In the genomic region with DNA sequence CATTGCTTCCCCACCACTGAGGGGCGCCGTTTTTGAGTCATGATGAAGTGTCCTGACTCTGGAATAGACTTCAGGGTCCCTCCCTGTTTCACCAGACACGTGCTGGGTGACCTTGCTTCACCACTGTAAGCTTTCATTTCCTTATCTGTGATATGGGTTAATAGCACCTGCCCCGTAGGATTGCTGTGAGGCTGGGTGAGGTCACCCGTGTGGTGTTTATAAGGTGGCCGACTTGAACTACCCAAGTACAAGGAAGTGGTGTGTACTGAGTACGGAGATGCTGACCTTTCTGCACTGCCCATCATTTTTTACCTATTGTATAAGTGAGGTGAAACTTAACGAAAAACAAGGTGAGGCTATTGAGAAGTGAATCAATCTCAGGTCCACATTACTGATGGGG, we compare ENCODE assay signal across 25 mouse cellular contexts. TPM values are rescaled to one million over a fixed set of nuclear protein-coding genes. Genes with fewer than 3 reads are reported as not detected.
A peak's percentile ranks its signal among the peaks of the same experiment; 100 is the strongest.
DNase-seq lines count a peak whose midpoint lies in the region; ATAC-seq and TF ChIP-seq lines count a peak whose summit lies in the region.
"Had no signal": no experiment of that assay in that cellular context is flagged by ENCODE, and none has a peak within 500 bp of the region (broad histone marks: within the 10 kb centered on the region; RNA-seq: fewer than 3 reads in every experiment).

No protein-coding gene starts in this region.

- no peak overlapping the region for H3K9ac ChIP-seq in intestine, embryonic 14.5 days (ENCODE audit: low read length)
- no peak overlapping the region for H3K9ac ChIP-seq in intestine, embryonic 16.5 days (ENCODE audit: low read depth, low read length)
- no peak overlapping the region for H3K9ac ChIP-seq in stomach, postnatal 0 days (ENCODE audit: low read length)
- H3K9ac ChIP-seq: embryonic facial prominence, embryonic 13.5 days; embryonic facial prominence, embryonic 15.5 days; forebrain, embryonic 12.5 days had no signal

- no peak for DNase-seq in intestine, embryonic 14.5 days (ENCODE audit: low spot score)
- DNase-seq in large intestine, adult 2 months (ENCODE audit: low read depth, low spot score) = peak; percentile 32
- no peak for DNase-seq in stomach, postnatal 0 days (ENCODE audit: low spot score)
- DNase-seq in adrenal gland, postnatal 36 days = no peak
- no peak for DNase-seq in lung, adult 2 months
- DNase-seq: adrenal gland, adult 8-10 months; adrenal gland, postnatal 14 days; B cell, adult 2 months; cerebellum, adult 11 months; cerebellum, adult 18-20 months; cerebellum, adult 8-10 months; cerebellum, adult 9-11 months; cerebellum, postnatal 14 days; cerebellum, postnatal 36 days; embryo, embryonic 11 days had no signal

- 0 out of 2 replicates have a peak, but pooled peaks have one; percentile 19 for ATAC-seq in intestine, embryonic 14.5 days (replicated peaks; ENCODE audit: low FRiP score, low TSS enrichment, low read depth)
- peak; percentile 91 for ATAC-seq in intestine, embryonic 16.5 days
- ATAC-seq in stomach, postnatal 0 days (ENCODE audit: low FRiP score, low TSS enrichment) = 0 out of 2 replicates have a peak, but pooled peaks have one; percentile 65
- no peak for ATAC-seq in CD4-positive, CD25-positive, alpha-beta regulatory T cell, adult 4 months
- no peak for ATAC-seq in megakaryocyte-erythroid progenitor cell, adult 5-6 weeks (replicated peaks; ENCODE audit: low FRiP score, low TSS enrichment, poor library complexity, severe bottlenecking)
- ATAC-seq: forebrain, embryonic 14.5 days; forebrain, embryonic 16.5 days had no signal

- TF ChIP-seq CTCF in stomach, postnatal 0 days (IDR thresholded peaks at IDR 0.05; ENCODE audit: low read depth) = 0 out of 2 replicates have a peak, but pooled peaks have one; percentile 1
- TF ChIP-seq CTCF in lung, adult 2 months (IDR thresholded peaks at IDR 0.05; ENCODE audit: insufficient read depth, low read length) = no peak

- TF ChIP-seq POLR2A in lung, adult 2 months (IDR thresholded peaks at IDR 0.05; ENCODE audit: borderline replicate concordance, extremely low read depth, low read depth, low read length) = no peak

- H3K27me3 ChIP-seq in intestine, embryonic 14.5 days (replicated peaks; ENCODE audit: control insufficient read depth, insufficient read depth, low read length) = no peaks in the 10 kb centered on the region
- H3K27me3 ChIP-seq in intestine, embryonic 16.5 days (replicated peaks; ENCODE audit: control insufficient read depth, insufficient read depth, low read length) = no peaks in the 10 kb centered on the region
- no peaks in the 10 kb centered on the region for H3K27me3 ChIP-seq in stomach, postnatal 0 days (ENCODE audit: control insufficient read depth, insufficient read depth, low read length)
- H3K27me3 ChIP-seq: embryonic facial prominence, embryonic 13.5 days; embryonic facial prominence, embryonic 15.5 days; forebrain, embryonic 12.5 days had no signal

- H3K9me3 ChIP-seq in intestine, embryonic 14.5 days (ENCODE audit: control insufficient read depth, low read length) = no peaks in the 10 kb centered on the region
- no peaks in the 10 kb centered on the region for H3K9me3 ChIP-seq in intestine, embryonic 16.5 days (ENCODE audit: control insufficient read depth, low read length)
- no peaks in the 10 kb centered on the region for H3K9me3 ChIP-seq in stomach, postnatal 0 days (ENCODE audit: control insufficient read depth, low read length)
- H3K9me3 ChIP-seq: embryonic facial prominence, embryonic 13.5 days; embryonic facial prominence, embryonic 15.5 days; forebrain, embryonic 12.5 days had no signal

- no peak for TF ChIP-seq EP300 in stomach, postnatal 0 days (optimal IDR thresholded peaks at IDR 0.05)

- H3K4me2 ChIP-seq in intestine, embryonic 14.5 days (ENCODE audit: low read length) = no peak overlapping the region
- H3K4me2 ChIP-seq in intestine, embryonic 16.5 days (ENCODE audit: low read depth, low read length) = no peak overlapping the region
- no peak overlapping the region for H3K4me2 ChIP-seq in stomach, postnatal 0 days (replicated peaks; ENCODE audit: low read depth)
- H3K4me2 ChIP-seq: embryonic facial prominence, embryonic 13.5 days; embryonic facial prominence, embryonic 15.5 days; forebrain, embryonic 12.5 days had no signal

- H3K36me3 ChIP-seq in intestine, embryonic 14.5 days (ENCODE audit: control insufficient read depth, insufficient read depth, low read length) = peaks cover 47% of the 10 kb centered on the region
- H3K36me3 ChIP-seq in intestine, embryonic 16.5 days (ENCODE audit: control insufficient read depth, insufficient read depth, low read length) = no peaks in the 10 kb centered on the region
- H3K36me3 ChIP-seq in stomach, postnatal 0 days (ENCODE audit: control insufficient read depth, insufficient read depth, low read length) = 0 out of 2 replicates have a peak, but pooled peaks cover 6% of the 10 kb centered on the region

- 79% methylated on average over 8 of the region's 8 CpGs for WGBS in intestine, embryonic 14.5 days
- 65% methylated on average over 8 of the region's 8 CpGs for WGBS in intestine, embryonic 16.5 days
- 45% methylated on average over 8 of the region's 8 CpGs for WGBS in large intestine, adult 2 months
- 71% methylated on average over 8 of the region's 8 CpGs for WGBS in stomach, postnatal 0 days
- 77% methylated on average over 8 of the region's 8 CpGs for WGBS in lung, adult 2 months

- no peak overlapping the region for H3K4me3 ChIP-seq in intestine, embryonic 14.5 days (ENCODE audit: low read depth, low read length)
- no peak overlapping the region for H3K4me3 ChIP-seq in intestine, embryonic 16.5 days (ENCODE audit: low read length)
- no peak overlapping the region for H3K4me3 ChIP-seq in stomach, postnatal 0 days (ENCODE audit: low read depth, low read length)
- no peak overlapping the region for H3K4me3 ChIP-seq in lung, adult 2 months (replicated peaks; ENCODE audit: extremely low read depth, low read depth, low read length)
- H3K4me3 ChIP-seq: embryonic facial prominence, embryonic 13.5 days; embryonic facial prominence, embryonic 15.5 days; erythroblast, embryonic 14.5 days; forebrain, embryonic 10.5 days; forebrain, embryonic 12.5 days had no signal

- H3K4me1 ChIP-seq in intestine, embryonic 14.5 days (replicated peaks; ENCODE audit: control insufficient read depth, insufficient read depth, low read length) = no peaks in the 10 kb centered on the region
- H3K4me1 ChIP-seq in intestine, embryonic 16.5 days (ENCODE audit: control insufficient read depth, insufficient read depth, low read length) = no peaks in the 10 kb centered on the region
- no peaks in the 10 kb centered on the region for H3K4me1 ChIP-seq in stomach, postnatal 0 days (replicated peaks; ENCODE audit: control insufficient read depth, insufficient read depth)
- H3K4me1 ChIP-seq in lung, adult 2 months (ENCODE audit: control insufficient read depth, insufficient read depth, low read length) = no peaks in the 10 kb centered on the region
- H3K4me1 ChIP-seq: embryonic facial prominence, embryonic 13.5 days had no signal

- H3K27ac ChIP-seq in intestine, embryonic 14.5 days (ENCODE audit: low read depth) = no peak overlapping the region
- H3K27ac ChIP-seq in intestine, embryonic 16.5 days (ENCODE audit: low read length) = no peak overlapping the region
- no peak overlapping the region for H3K27ac ChIP-seq in stomach, postnatal 0 days (replicated peaks)
- H3K27ac ChIP-seq: embryonic facial prominence, embryonic 13.5 days; embryonic facial prominence, embryonic 15.5 days; forebrain, embryonic 10.5 days; forebrain, embryonic 12.5 days had no signal

RNA-seq across cellular contexts. Expression of a gene that starts 9.0 kb away (rescaled TPM):
- 17.8 and 18.1 TPM in 2 replicates for polyA plus RNA-seq in intestine, embryonic 14.5 days (2014; fragmentation: Nextera tagmentation; extraction: Ambion mirVana)
- polyA plus RNA-seq in intestine, embryonic 16.5 days (2015; fragmentation: Nextera tagmentation; extraction: Ambion mirVana) = 12.3 and 12.7 TPM in 2 replicates
- 15.6 and 18.9 TPM in 2 replicates for polyA plus RNA-seq in large intestine, adult 2 months (2012; rRNA removed)
- polyA plus RNA-seq in stomach, postnatal 0 days (2015; fragmentation: Nextera tagmentation; extraction: Ambion mirVana) = 5.6 and 6.5 TPM in 2 replicates
- 10 to 100 TPM; 12.7 to 25.7 TPM for polyA plus RNA-seq in CD4-positive, CD25-positive, alpha-beta regulatory T cell, adult 4 months (2017; shearing (Covaris generic))
- 10 to 100 TPM; 10.6 to 11.2 TPM for total RNA-seq in adrenal gland, postnatal 36 days (2021)
- polyA plus RNA-seq in lung, adult 2 months (2012; rRNA removed) = 11.9 and 16.8 TPM in 2 replicates
- total RNA-seq in megakaryocyte-erythroid progenitor cell, adult 5-6 weeks (2014; fragmentation: Nextera tagmentation) = 12.0 and 13.5 TPM in 2 replicates
- total RNA-seq in megakaryocyte-erythroid progenitor cell, adult 5-6 weeks (2017) = 8.7 and 10.1 TPM in 2 replicates

RNA-seq across cellular contexts. Expression of a gene that starts 35.7 kb away (rescaled TPM):
- polyA plus RNA-seq in intestine, embryonic 14.5 days (2014; fragmentation: Nextera tagmentation; extraction: Ambion mirVana) = 47.3 and 48.6 TPM in 2 replicates
- 39.7 and 45.0 TPM in 2 replicates for polyA plus RNA-seq in intestine, embryonic 16.5 days (2015; fragmentation: Nextera tagmentation; extraction: Ambion mirVana)
- 25.6 and 26.4 TPM in 2 replicates for polyA plus RNA-seq in large intestine, adult 2 months (2012; rRNA removed)
- polyA plus RNA-seq in stomach, postnatal 0 days (2015; fragmentation: Nextera tagmentation; extraction: Ambion mirVana) = 61.1 and 61.3 TPM in 2 replicates
- under 1 TPM; 0.32 to 0.53 TPM for polyA plus RNA-seq in CD4-positive, CD25-positive, alpha-beta regulatory T cell, adult 4 months (2017; shearing (Covaris generic))
- total RNA-seq in adrenal gland, postnatal 36 days (2021) = 1 to 10 TPM; 1.6 to 1.9 TPM
- polyA plus RNA-seq in lung, adult 2 months (2012; rRNA removed) = 1.9 and 6.7 TPM in 2 replicates
- 6.2 and 9.7 TPM in 2 replicates for total RNA-seq in megakaryocyte-erythroid progenitor cell, adult 5-6 weeks (2014; fragmentation: Nextera tagmentation)
- 3.9 and 7.5 TPM in 2 replicates for total RNA-seq in megakaryocyte-erythroid progenitor cell, adult 5-6 weeks (2017)

Comparison
In these comparisons a context has a peak if more than half of its experiments do, and no peak if none do; other contexts are left out.
1. ATAC-seq: peak in intestine, embryonic 14.5 days (single experiment), intestine, embryonic 16.5 days (single experiment) and stomach, postnatal 0 days (single experiment); none in CD4-positive, CD25-positive, alpha-beta regulatory T cell, adult 4 months (single experiment) and megakaryocyte-erythroid progenitor cell, adult 5-6 weeks (single experiment).